Mouse (Mus musculus): Measurements from ENCODE around the gene Cmc1. TPM values are rescaled to one million over a fixed set of nuclear protein-coding genes. Genes with fewer than 3 reads are reported as not detected.

Cmc1 gene
- polyA plus RNA-seq, 2 experiments = 10.5 to 50.1 TPM

DNA sequence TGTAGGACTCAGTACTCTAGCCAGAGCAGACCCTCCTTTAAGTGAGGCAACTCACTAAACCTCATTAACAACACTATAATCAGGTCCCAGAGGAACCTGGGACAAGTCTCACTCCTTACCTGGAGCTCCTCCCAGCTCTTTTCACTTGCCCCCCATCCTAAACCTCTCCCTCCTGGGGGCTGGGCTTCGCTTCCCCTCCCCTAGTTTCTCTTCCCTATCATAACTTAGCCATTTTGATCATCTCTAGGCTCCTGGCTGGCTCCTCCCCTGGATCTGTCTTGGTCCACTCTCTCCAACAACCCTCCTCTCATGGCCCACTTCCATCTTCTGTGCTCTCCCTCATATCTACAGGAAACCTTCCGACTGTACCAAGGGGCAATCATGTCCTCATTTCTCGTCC is 78.6 kb downstream of the Cmc1 start:
- H3K4me3 ChIP-seq (replicated peaks; ENCODE audit: low read length) = no peak overlapping the region
- H3K4me2 ChIP-seq (replicated peaks; ENCODE audit: low read depth, low read length, severe bottlenecking) = no peak overlapping the region
- no peak overlapping the region for H3K27ac ChIP-seq (replicated peaks; ENCODE audit: low read depth, low read length)
- H3K4me1 ChIP-seq (ENCODE audit: control insufficient read depth, insufficient read depth, low read length) = no peaks in the 10 kb centered on the region
- DNase-seq (ENCODE audit: low spot score) = no peak
- H3K9me3 ChIP-seq (ENCODE audit: control insufficient read depth, low read length) = no peaks in the 10 kb centered on the region
- no peak overlapping the region for H3K9ac ChIP-seq (ENCODE audit: low read depth, low read length, severe bottlenecking)
- no peak for TF ChIP-seq POLR2A (IDR thresholded peaks at IDR 0.05; ENCODE audit: borderline replicate concordance, extremely low read depth, insufficient read depth, insufficient read length)
- no peak for ATAC-seq (ENCODE audit: low FRiP score, low read depth)
- 79% methylated on average over 3 of the region's 3 CpGs for WGBS
- H3K36me3 ChIP-seq (ENCODE audit: control insufficient read depth, insufficient read depth, low read length) = peaks cover 21% of the 10 kb centered on the region
- no peaks in the 10 kb centered on the region for H3K27me3 ChIP-seq (ENCODE audit: control insufficient read depth, insufficient read depth, low read length)

DNA sequence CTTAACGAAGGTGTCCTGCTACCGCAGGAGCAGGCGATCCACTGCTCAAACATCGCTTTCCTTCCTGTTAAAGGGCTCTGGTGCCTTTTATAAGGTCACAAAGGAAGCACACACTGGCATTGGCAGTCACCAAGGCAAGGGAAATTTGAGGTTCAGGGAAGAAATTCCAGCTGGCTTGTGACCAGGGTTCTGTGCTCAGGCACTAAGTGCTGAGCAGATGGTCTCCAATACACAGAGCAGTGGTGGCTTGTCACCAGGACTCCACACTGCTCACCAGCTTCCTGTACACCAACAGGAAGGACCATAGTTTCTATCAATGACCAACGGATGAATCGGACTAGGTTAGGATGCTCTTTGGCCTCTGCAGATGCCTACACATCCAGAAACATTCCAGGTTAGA is 79.5 kb downstream of the Cmc1 start:
- TF ChIP-seq POLR2A (IDR thresholded peaks at IDR 0.05; ENCODE audit: borderline replicate concordance, extremely low read depth, insufficient read depth, insufficient read length) = no peak
- Histone ChIP-seq H3K27ac (replicated peaks; ENCODE audit: low read depth, low read length) (no peak overlapping the region), H3K27me3 (ENCODE audit: control insufficient read depth, insufficient read depth, low read length) (no peaks in the 10 kb centered on the region), H3K4me2 (replicated peaks; ENCODE audit: low read depth, low read length, severe bottlenecking) (no peak overlapping the region), H3K4me3 (replicated peaks; ENCODE audit: low read length) (no peak overlapping the region), H3K36me3 (ENCODE audit: control insufficient read depth, insufficient read depth, low read length) (peaks cover 22% of the 10 kb centered on the region), H3K4me1 (ENCODE audit: control insufficient read depth, insufficient read depth, low read length) (no peaks in the 10 kb centered on the region), H3K9ac (ENCODE audit: low read depth, low read length, severe bottlenecking) (no peak overlapping the region), H3K9me3 (ENCODE audit: control insufficient read depth, low read length) (no peaks in the 10 kb centered on the region)
- no peak for DNase-seq (ENCODE audit: low spot score)
- no peak for ATAC-seq (ENCODE audit: low FRiP score, low read depth)
- 78% methylated on average over 6 of the region's 6 CpGs for WGBS

DNA sequence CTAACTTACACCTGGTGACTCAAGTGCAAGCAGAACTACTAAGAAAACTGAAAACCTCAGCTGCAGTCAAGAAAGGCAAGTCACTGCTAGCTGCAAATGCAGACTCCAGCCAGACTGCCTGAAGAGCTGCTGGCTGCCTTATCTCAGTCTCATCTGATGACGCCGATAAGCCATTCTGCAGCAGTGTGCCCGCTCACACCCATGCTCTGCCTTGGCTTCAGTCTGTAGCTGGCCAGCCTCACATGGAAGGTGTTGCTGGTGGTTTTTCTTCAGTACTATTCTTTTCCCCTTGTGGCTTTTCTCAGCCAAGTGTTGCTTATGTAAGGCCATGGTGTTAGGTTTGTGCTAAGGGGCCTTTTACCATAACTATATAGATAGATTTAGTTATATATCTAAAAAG is 90.9 kb downstream of the Cmc1 start:
- H3K4me3 ChIP-seq (replicated peaks; ENCODE audit: low read length) = no peak overlapping the region

DNA sequence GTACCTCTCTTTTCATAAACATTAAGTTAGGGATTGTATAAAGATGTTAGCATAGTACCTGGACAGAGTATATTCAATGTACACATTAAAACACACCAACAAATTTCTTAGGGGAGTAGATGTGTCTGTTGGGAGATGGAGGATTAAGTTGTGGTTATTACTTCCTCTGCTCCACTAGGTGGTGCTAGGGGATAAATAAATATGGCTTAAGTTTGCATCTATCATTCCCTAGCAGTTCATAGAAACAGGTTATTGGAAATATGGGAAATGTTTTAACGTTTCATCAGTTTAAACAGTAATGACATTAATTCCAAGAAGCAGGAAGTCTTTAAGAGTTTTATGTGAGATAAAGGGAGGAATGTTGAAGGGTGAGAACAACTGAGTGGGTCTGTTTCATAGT is 96.7 kb downstream of the Cmc1 start:
- H3K9ac ChIP-seq (ENCODE audit: low read depth, low read length, severe bottlenecking) = no peak overlapping the region
- H3K9me3 ChIP-seq (ENCODE audit: control insufficient read depth, low read length) = no peaks in the 10 kb centered on the region
- H3K27me3 ChIP-seq (ENCODE audit: control insufficient read depth, insufficient read depth, low read length) = no peaks in the 10 kb centered on the region
- no peak for TF ChIP-seq POLR2A (IDR thresholded peaks at IDR 0.05; ENCODE audit: borderline replicate concordance, extremely low read depth, insufficient read depth, insufficient read length)
- DNase-seq (ENCODE audit: low spot score) (peak; percentile 25), ATAC-seq (ENCODE audit: low FRiP score, low read depth) (no peak)
- H3K4me3 ChIP-seq (replicated peaks; ENCODE audit: low read length) = no peak overlapping the region
- H3K4me2 ChIP-seq (replicated peaks; ENCODE audit: low read depth, low read length, severe bottlenecking) = no peak overlapping the region
- H3K4me1 ChIP-seq (ENCODE audit: control insufficient read depth, insufficient read depth, low read length) = no peaks in the 10 kb centered on the region
- 44% methylated on average over 1 of the region's 1 CpGs for WGBS
- H3K27ac ChIP-seq (replicated peaks; ENCODE audit: low read depth, low read length) = no peak overlapping the region
- H3K36me3 ChIP-seq (ENCODE audit: control insufficient read depth, insufficient read depth, low read length) = peaks cover 44% of the 10 kb centered on the region

More for the DNA sequence above, 90.9 kb downstream of the Cmc1 start:
- H3K9ac ChIP-seq (ENCODE audit: low read depth, low read length, severe bottlenecking) = no peak overlapping the region
- no peaks in the 10 kb centered on the region for H3K4me1 ChIP-seq (ENCODE audit: control insufficient read depth, insufficient read depth, low read length)
- H3K36me3 ChIP-seq (ENCODE audit: control insufficient read depth, insufficient read depth, low read length) = peaks cover 43% of the 10 kb centered on the region
- DNase-seq (ENCODE audit: low spot score) (no peak), ATAC-seq (ENCODE audit: low FRiP score, low read depth) (no peak)
- H3K4me2 ChIP-seq (replicated peaks; ENCODE audit: low read depth, low read length, severe bottlenecking) = no peak overlapping the region
- H3K9me3 ChIP-seq (ENCODE audit: control insufficient read depth, low read length) = no peaks in the 10 kb centered on the region
- no peak overlapping the region for H3K27ac ChIP-seq (replicated peaks; ENCODE audit: low read depth, low read length)
- no peak for TF ChIP-seq POLR2A (IDR thresholded peaks at IDR 0.05; ENCODE audit: borderline replicate concordance, extremely low read depth, insufficient read depth, insufficient read length)
- WGBS = 86% methylated on average over 3 of the region's 3 CpGs
- no peaks in the 10 kb centered on the region for H3K27me3 ChIP-seq (ENCODE audit: control insufficient read depth, insufficient read depth, low read length)

DNA sequence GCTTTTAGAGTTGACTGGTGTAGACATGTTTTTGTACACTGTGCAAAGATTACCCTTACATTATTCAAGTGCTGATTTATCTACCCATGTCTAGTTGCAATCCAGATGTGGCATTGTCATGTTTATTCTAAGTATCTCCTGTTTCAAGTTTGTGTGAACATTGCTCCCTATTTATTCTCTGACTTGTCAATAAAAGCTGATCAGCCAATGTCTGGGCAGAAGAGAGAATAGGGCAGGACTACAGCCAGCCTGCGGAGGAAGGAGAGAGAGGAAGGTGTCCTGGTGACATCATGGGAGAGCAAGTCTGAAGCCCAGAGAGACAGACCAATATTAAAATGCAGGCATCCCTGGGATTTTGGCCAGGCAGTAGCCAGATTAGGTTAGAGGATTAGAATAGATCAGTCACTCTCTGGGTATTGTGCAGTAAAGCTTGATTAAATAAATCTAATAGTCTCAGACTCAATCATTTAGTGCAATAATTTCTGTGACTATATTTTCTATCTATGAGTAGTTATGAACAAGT is 104.9 kb downstream of the Cmc1 start:
- DNase-seq (ENCODE audit: low spot score) (no peak), ATAC-seq (ENCODE audit: low FRiP score, low read depth) (no peak)
- Histone ChIP-seq H3K4me2 (replicated peaks; ENCODE audit: low read depth, low read length, severe bottlenecking) (no peak overlapping the region), H3K9me3 (ENCODE audit: control insufficient read depth, low read length) (no peaks in the 10 kb centered on the region), H3K27ac (replicated peaks; ENCODE audit: low read depth, low read length) (no peak overlapping the region), H3K4me1 (ENCODE audit: control insufficient read depth, insufficient read depth, low read length) (peaks cover 8% of the 10 kb centered on the region), H3K9ac (ENCODE audit: low read depth, low read length, severe bottlenecking) (no peak overlapping the region), H3K36me3 (ENCODE audit: control insufficient read depth, insufficient read depth, low read length) (peaks cover 15% of the 10 kb centered on the region), H3K4me3 (replicated peaks; ENCODE audit: low read length) (no peak overlapping the region), H3K27me3 (ENCODE audit: control insufficient read depth, insufficient read depth, low read length) (no peaks in the 10 kb centered on the region)
- TF ChIP-seq POLR2A (IDR thresholded peaks at IDR 0.05; ENCODE audit: borderline replicate concordance, extremely low read depth, insufficient read depth, insufficient read length) = no peak
- 80% methylated on average over 1 of the region's 1 CpGs for WGBS

DNA sequence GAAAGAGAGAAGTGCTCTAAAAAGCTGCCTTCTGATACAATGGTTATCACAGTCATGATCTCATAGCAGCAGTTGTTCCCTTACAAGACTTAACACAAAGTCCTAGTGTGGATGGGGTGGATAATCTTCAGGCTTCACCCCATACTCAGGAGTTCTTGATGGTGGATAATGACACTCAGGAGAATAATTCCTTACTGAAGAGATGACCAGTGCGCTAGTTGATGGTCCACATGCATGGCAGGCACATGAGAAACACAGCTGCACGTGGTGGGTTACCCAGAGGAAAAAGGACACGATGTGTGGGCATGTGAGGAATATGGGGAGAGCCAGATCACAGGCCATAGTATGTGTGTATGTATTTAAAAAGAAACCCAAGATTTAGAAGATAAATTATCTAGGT is 106.4 kb downstream of the Cmc1 start:
- no peak for ATAC-seq (ENCODE audit: low FRiP score, low read depth)
- no peak overlapping the region for H3K4me2 ChIP-seq (replicated peaks; ENCODE audit: low read depth, low read length, severe bottlenecking)
- 90% methylated on average over 3 of the region's 3 CpGs for WGBS

More for the DNA sequence above, 106.4 kb downstream of the Cmc1 start:
- H3K9me3 ChIP-seq (ENCODE audit: control insufficient read depth, low read length) = no peaks in the 10 kb centered on the region
- no peak overlapping the region for H3K4me3 ChIP-seq (replicated peaks; ENCODE audit: low read length)
- peaks cover 9% of the 10 kb centered on the region for H3K36me3 ChIP-seq (ENCODE audit: control insufficient read depth, insufficient read depth, low read length)
- peaks cover 8% of the 10 kb centered on the region for H3K4me1 ChIP-seq (ENCODE audit: control insufficient read depth, insufficient read depth, low read length)
- no peaks in the 10 kb centered on the region for H3K27me3 ChIP-seq (ENCODE audit: control insufficient read depth, insufficient read depth, low read length)
- no peak overlapping the region for H3K9ac ChIP-seq (ENCODE audit: low read depth, low read length, severe bottlenecking)
- no peak for TF ChIP-seq POLR2A (IDR thresholded peaks at IDR 0.05; ENCODE audit: borderline replicate concordance, extremely low read depth, insufficient read depth, insufficient read length)
- DNase-seq (ENCODE audit: low spot score) = no peak
- no peak overlapping the region for H3K27ac ChIP-seq (replicated peaks; ENCODE audit: low read depth, low read length)

Data from limb, embryonic 14.5 days (tissue).